Mouse (Mus musculus): Measurements from ENCODE around the gene Kremen2. TPM values are rescaled to one million over a fixed set of nuclear protein-coding genes. Genes with fewer than 3 reads are reported as not detected.

Kremen2 gene
- total RNA-seq, 2 experiments from 2014 or later = not detected

Other genes with a start within 250 kb of the Kremen2 start
- 10 to 100 TPM; 10.3 to 12.1 TPM for gene Zfp213, start 181.6 kb downstream of the Kremen2 start, total RNA-seq (2021)
- 10 to 100 TPM in 1 of 2 experiments, 1 to 10 TPM in 1; 7.0 to 11.4 TPM for gene Zfp13, start 146.3 kb downstream of the Kremen2 start, total RNA-seq (2021)
- not detected for gene Zscan10, start 145.0 kb downstream of the Kremen2 start, total RNA-seq (2021)
- under 1 TPM; 0.20 TPM for gene Mmp25, start 100.6 kb downstream of the Kremen2 start, total RNA-seq (2021)
- gene Bicdl2, start 85.3 kb downstream of the Kremen2 start, total RNA-seq (2021) = not detected
- gene Hcfc1r1, start 72.2 kb downstream of the Kremen2 start, total RNA-seq (2021) = 100 to 1,000 TPM; 125 to 143 TPM
- 10 to 100 TPM; 28.6 to 30.3 TPM for gene Thoc6, start 72.0 kb downstream of the Kremen2 start, total RNA-seq (2021)
- gene Tnfrsf12a, start 68.4 kb downstream of the Kremen2 start, total RNA-seq (2021) = 100 to 1,000 TPM; 116 to 301 TPM
- not detected for gene Cldn6, start 66.6 kb downstream of the Kremen2 start, total RNA-seq (2021)
- gene Cldn9, start 61.8 kb downstream of the Kremen2 start, total RNA-seq (2021) = not detected
- 10 to 100 TPM in 1 of 2 experiments, 1 to 10 TPM in 1; 7.7 to 23.0 TPM for gene 1520401A03Rik, start 23.1 kb downstream of the Kremen2 start, total RNA-seq (2021)
- 1 to 10 TPM; 4.0 to 5.6 TPM for gene Pkmyt1, start 19.5 kb downstream of the Kremen2 start, total RNA-seq (2021)
- 10 to 100 TPM in 1 of 2 experiments, 1 to 10 TPM in 1; 9.9 to 13.9 TPM for gene Paqr4, start 5.0 kb downstream of the Kremen2 start, total RNA-seq (2021)
- 10 to 100 TPM; 60.2 to 61.4 TPM for gene Flywch1, start 25.8 kb upstream of the Kremen2 start, total RNA-seq (2021)
- 1 to 10 TPM; 6.9 to 8.8 TPM for gene Flywch2, start 40.2 kb upstream of the Kremen2 start, total RNA-seq (2021)
- 100 to 1,000 TPM; 435 to 589 TPM for gene Srrm2, start 44.7 kb upstream of the Kremen2 start, total RNA-seq (2021)
- gene Elob, start 83.3 kb upstream of the Kremen2 start, total RNA-seq (2021) = 100 to 1,000 TPM; 400 to 416 TPM
- gene Prss33, start 90.2 kb upstream of the Kremen2 start, total RNA-seq (2021) = not detected
- gene Prss32, start 98.0 kb upstream of the Kremen2 start, total RNA-seq (2021) = not detected
- gene Prss41, start 98.3 kb upstream of the Kremen2 start, total RNA-seq (2021) = under 1 TPM; 0.36 to 0.89 TPM
- gene Prss21, start 122.2 kb upstream of the Kremen2 start, total RNA-seq (2021) = not detected
- gene Dcpp1, start 135.0 kb upstream of the Kremen2 start, total RNA-seq (2021) = not detected
- not detected for gene Dcpp2, start 135.0 kb upstream of the Kremen2 start, total RNA-seq (2021)
- gene Dcpp3, start 171.6 kb upstream of the Kremen2 start, total RNA-seq (2021) = not detected
- gene Sbp, start 195.8 kb upstream of the Kremen2 start, total RNA-seq (2021) = not detected
- gene Sbpl, start 209.4 kb upstream of the Kremen2 start, total RNA-seq (2021) = not detected
- under 1 TPM; 0.23 to 0.33 TPM for gene Prss30, start 234.7 kb upstream of the Kremen2 start, total RNA-seq (2021)

Measured in adrenal gland, postnatal 36 days (tissue).